Mouse (Mus musculus): ENCODE results near the gene Bmpr1a. TPM values are rescaled to one million over a fixed set of nuclear protein-coding genes. Genes with fewer than 3 reads are reported as not detected.
A peak's percentile ranks its signal among the peaks of the same experiment; 100 is the strongest.

Bmpr1a gene
- polyA plus RNA-seq, 1 experiment: 0.66 TPM

DNA sequence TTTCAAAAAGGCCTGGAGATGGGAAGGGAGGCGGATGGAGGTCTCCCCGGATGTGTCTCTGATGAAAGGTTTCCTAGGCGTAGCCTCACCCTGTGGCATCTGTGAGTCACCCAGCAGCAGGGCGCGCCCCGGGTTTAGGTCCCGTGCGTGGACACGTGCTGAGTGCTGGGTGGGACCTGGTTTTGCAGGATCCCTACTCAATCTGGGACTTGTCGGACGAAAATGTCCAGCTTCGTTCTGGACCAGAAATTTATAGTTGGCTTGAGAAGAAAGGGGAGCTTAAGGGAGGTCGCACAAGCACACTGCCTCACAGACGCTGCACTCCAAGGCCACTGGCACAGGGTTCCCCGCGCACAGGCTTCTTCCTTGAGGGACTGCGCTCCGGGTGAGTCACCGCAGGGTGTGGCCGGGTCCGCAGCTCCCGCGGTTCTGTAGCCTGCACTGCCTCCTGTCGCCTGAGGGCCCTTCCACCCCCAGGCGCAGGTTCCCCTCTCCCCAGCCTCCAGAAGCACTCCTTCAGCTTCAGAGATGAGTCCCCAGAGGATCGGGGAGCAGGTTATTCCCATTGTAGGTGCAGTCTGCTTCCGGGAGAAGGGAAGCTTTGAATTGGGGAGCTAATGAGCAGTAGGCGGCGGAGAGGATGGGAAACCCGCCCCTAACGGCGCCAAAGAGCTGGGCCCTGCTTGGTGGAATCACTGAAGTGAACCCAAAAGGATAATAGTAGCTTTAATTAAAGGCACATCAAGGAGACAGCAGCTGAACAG lies 139.5 kb downstream of the Bmpr1a start:
- peak overlapping the region; percentile 55 for H3K4me3 ChIP-seq (ENCODE audit: insufficient read depth, low read length)
- H3K27ac ChIP-seq (ENCODE audit: insufficient read depth, low read depth, low read length): peak overlapping the region; percentile 72
- peaks cover 7% of the 10 kb centered on the region for H3K4me1 ChIP-seq (ENCODE audit: control insufficient read depth, insufficient read depth, low read length)
- TF ChIP-seq CTCF (IDR thresholded peaks at IDR 0.05; ENCODE audit: low read depth, low read length) (peak; percentile 39; the same call in 1 of the 2 replicates), POLR2A (IDR thresholded peaks at IDR 0.05; ENCODE audit: borderline replicate concordance, low read depth, low read length) (no peak)

DNA sequence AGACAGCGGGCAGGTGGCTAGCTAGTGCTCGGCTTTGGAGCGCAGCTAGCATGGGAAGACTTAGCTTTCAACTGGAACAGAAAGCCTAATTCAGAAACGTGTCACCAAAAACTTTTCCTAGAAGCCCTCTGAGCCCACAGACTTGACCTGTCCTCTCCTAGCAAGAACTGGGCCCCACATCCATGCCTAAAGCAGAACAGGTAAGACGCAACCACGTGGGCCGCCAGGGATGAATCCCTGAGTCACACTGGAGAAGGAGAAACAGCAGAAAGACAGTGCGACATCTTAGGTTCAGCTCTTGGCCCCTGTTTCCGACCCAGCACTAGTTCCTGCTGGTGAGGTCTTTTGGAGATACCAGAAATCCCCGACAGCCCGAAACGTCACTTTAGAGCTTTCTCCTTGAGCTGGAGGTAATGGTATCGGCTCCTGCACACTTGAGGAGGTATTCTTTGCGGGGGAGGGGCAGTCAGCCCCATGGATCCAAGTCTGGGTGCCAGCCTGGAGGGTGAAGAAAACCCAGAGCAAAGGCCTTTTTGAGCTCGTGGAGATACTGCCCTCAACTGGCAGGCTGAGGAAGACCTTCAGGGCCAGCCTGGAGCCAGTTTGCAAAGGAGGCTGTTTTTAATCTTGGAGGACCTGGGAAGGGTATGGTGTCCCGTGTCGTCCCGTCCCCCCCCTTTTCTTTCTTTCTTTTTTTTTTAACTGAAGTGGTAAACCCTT lies 140.3 kb downstream of the Bmpr1a start:
- Histone ChIP-seq H3K4me1 (ENCODE audit: control insufficient read depth, insufficient read depth, low read length) (peaks cover 7% of the 10 kb centered on the region), H3K4me3 (ENCODE audit: insufficient read depth, low read length) (peak overlapping the region; percentile 55), H3K27ac (ENCODE audit: insufficient read depth, low read depth, low read length) (peak overlapping the region; percentile 14)
- peak; percentile 73 for TF ChIP-seq CTCF (IDR thresholded peaks at IDR 0.05; ENCODE audit: low read depth, low read length)
- no peak for TF ChIP-seq POLR2A (IDR thresholded peaks at IDR 0.05; ENCODE audit: borderline replicate concordance, low read depth, low read length)

DNA sequence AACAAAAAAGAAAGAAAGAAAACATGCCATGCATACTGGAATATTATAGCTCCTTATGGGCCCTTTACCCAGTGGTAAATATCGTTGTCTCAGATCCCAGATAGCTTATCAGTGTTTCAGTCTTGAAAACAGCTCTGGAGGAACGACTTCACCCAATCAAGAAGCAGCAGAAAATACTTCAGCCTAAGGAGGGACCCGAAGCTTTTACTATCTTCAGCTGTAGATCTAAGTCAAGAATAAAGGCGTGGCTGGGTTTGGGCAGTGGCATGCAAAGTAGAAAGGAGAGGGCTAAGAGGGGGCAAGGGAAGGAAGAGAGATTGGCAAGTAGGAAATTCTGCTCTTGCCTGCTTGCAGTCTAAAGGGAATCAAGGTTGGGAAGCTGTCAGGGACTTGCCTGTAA lies 141.0 kb downstream of the Bmpr1a start:
- TF ChIP-seq POLR2A (IDR thresholded peaks at IDR 0.05; ENCODE audit: borderline replicate concordance, low read depth, low read length) (no peak), CTCF (IDR thresholded peaks at IDR 0.05; ENCODE audit: low read depth, low read length) (no peak)
- Histone ChIP-seq H3K4me1 (ENCODE audit: control insufficient read depth, insufficient read depth, low read length) (peaks cover 7% of the 10 kb centered on the region), H3K27ac (ENCODE audit: insufficient read depth, low read depth, low read length) (no peak overlapping the region), H3K4me3 (ENCODE audit: insufficient read depth, low read length) (no peak overlapping the region)

Other genes starting within 250 kb of the Bmpr1a start
- 5.0 and 7.1 TPM in 2 replicates for gene Shld2, start 192.8 kb downstream of the Bmpr1a start, polyA plus RNA-seq (2012; ENCODE audit: insufficient read depth, insufficient read length, missing spikeins)
- gene Glud1, start 192.6 kb downstream of the Bmpr1a start, polyA plus RNA-seq (2012; ENCODE audit: insufficient read depth, insufficient read length, missing spikeins): 181 and 197 TPM in 2 replicates
- gene Fam25c, start 147.9 kb downstream of the Bmpr1a start, polyA plus RNA-seq (2012; ENCODE audit: insufficient read depth, insufficient read length, missing spikeins): not detected in 2 replicates
- not detected in 2 replicates for gene Sncg, start 128.6 kb downstream of the Bmpr1a start, polyA plus RNA-seq (2012; ENCODE audit: insufficient read depth, insufficient read length, missing spikeins)
- gene Mmrn2, start 127.9 kb downstream of the Bmpr1a start, polyA plus RNA-seq (2012; ENCODE audit: insufficient read depth, insufficient read length, missing spikeins): not detected in 2 replicates
- gene 9230112D13Rik, start 19.5 kb upstream of the Bmpr1a start, polyA plus RNA-seq (2012; ENCODE audit: insufficient read depth, insufficient read length, missing spikeins): not detected in 2 replicates
- gene Ldb3, start 85.3 kb upstream of the Bmpr1a start, polyA plus RNA-seq (2012; ENCODE audit: insufficient read depth, insufficient read length, missing spikeins): not detected in 2 replicates
- not detected in 2 replicates for gene Opn4, start 96.8 kb upstream of the Bmpr1a start, polyA plus RNA-seq (2012; ENCODE audit: insufficient read depth, insufficient read length, missing spikeins)
- 50.1 and 55.3 TPM in 2 replicates for gene Wapl, start 170.6 kb upstream of the Bmpr1a start, polyA plus RNA-seq (2012; ENCODE audit: insufficient read depth, insufficient read length, missing spikeins)

All from bone marrow macrophage, adult 2 months (primary cell).